Mouse (Mus musculus): ENCODE measurements around the gene Rtp2.

Rtp2 gene

GRCm38 (mm10) chr16:23890151-23890550 is 42.0 kb downstream of the Rtp2 start:
- DNase-seq (ENCODE audit: low spot score) = peak; percentile 25

GRCm38 (mm10) chr16:23887910-23888579 is 44.1 kb downstream of the Rtp2 start:
- no peak for DNase-seq (ENCODE audit: low spot score)

- DNase-seq (ENCODE audit: low spot score) = no peak
These were observed 47.1 kb downstream of the Rtp2 start for GRCm38 (mm10) chr16:23885098-23885497.
